In genomic region chr4:142568556-142568955, GRCm38 (mm10) we compare ENCODE assay signal across 26 mouse cellular contexts.
DNase-seq lines count a peak whose midpoint lies in the region; ATAC-seq lines count a peak whose summit lies in the region.
"Had no signal": no experiment of that assay in that cellular context is flagged by ENCODE, and none has a peak within 500 bp of the region (broad histone marks: within the 10 kb centered on the region; RNA-seq: fewer than 3 reads in every experiment).

No protein-coding gene starts in this region.

- H3K36me3 ChIP-seq in embryonic facial prominence, embryonic 14.5 days (ENCODE audit: control insufficient read depth, insufficient read depth, low read length): no peaks in the 10 kb centered on the region
- H3K36me3 ChIP-seq in embryonic facial prominence, embryonic 10.5 days (replicated peaks): no peaks in the 10 kb centered on the region
- H3K36me3 ChIP-seq in midbrain, embryonic 14.5 days (ENCODE audit: control insufficient read depth, insufficient read depth, low read length): no peaks in the 10 kb centered on the region
- no peaks in the 10 kb centered on the region for H3K36me3 ChIP-seq in midbrain, embryonic 16.5 days (ENCODE audit: control insufficient read depth, insufficient read depth, low read length)
- H3K36me3 ChIP-seq: embryonic facial prominence, embryonic 15.5 days; heart, embryonic 13.5 days; hindbrain, embryonic 15.5 days; limb, embryonic 13.5 days had no signal

- H3K4me2 ChIP-seq in embryonic facial prominence, embryonic 14.5 days (ENCODE audit: low read depth, low read length): no peak overlapping the region
- no peak overlapping the region for H3K4me2 ChIP-seq in midbrain, embryonic 14.5 days (ENCODE audit: low read length)
- H3K4me2 ChIP-seq in midbrain, embryonic 16.5 days (ENCODE audit: low read length): no peak overlapping the region
- H3K4me2 ChIP-seq: embryonic facial prominence, embryonic 15.5 days; heart, embryonic 13.5 days; hindbrain, embryonic 15.5 days; limb, embryonic 13.5 days; lung, embryonic 14.5 days had no signal

- no peaks in the 10 kb centered on the region for H3K27me3 ChIP-seq in embryonic facial prominence, embryonic 14.5 days (replicated peaks; ENCODE audit: control insufficient read depth, insufficient read depth, low read length)
- H3K27me3 ChIP-seq in embryonic facial prominence, embryonic 10.5 days (replicated peaks; ENCODE audit: low read depth, poor library complexity, severe bottlenecking): no peaks in the 10 kb centered on the region
- H3K27me3 ChIP-seq in midbrain, embryonic 14.5 days (ENCODE audit: control insufficient read depth, insufficient read depth, low read length): no peaks in the 10 kb centered on the region
- H3K27me3 ChIP-seq in midbrain, embryonic 16.5 days (ENCODE audit: control insufficient read depth, insufficient read depth, low read depth, low read length): no peaks in the 10 kb centered on the region
- H3K27me3 ChIP-seq: embryonic facial prominence, embryonic 15.5 days; heart, embryonic 13.5 days; hindbrain, embryonic 15.5 days; limb, embryonic 13.5 days had no signal

- peak; percentile 7 for DNase-seq in embryonic facial prominence, embryonic 14.5 days (ENCODE audit: low spot score)
- DNase-seq in embryonic facial prominence, embryonic 10.5 days (ENCODE audit: low spot score): no peak
- DNase-seq in layer of hippocampus, adult 11-12 months (ENCODE audit: low spot score): peak; percentile 15
- DNase-seq in layer of hippocampus, adult 18-20 months (ENCODE audit: low spot score in 2 of 2): no peak
- peak; percentile 14 for DNase-seq in midbrain, embryonic 14.5 days
- DNase-seq in brain, adult 2 months (ENCODE audit: low read depth, low spot score): peak; percentile 76
- no peak for DNase-seq in thymus, postnatal 36 days
- DNase-seq: adrenal gland, postnatal 10 days; cerebellum, adult 8-10 months; cerebellum, postnatal 36 days; embryo, embryonic 11 days; gastrocnemius, postnatal 25 days; heart, adult 18-20 months; heart, postnatal 14 days; kidney, adult 9 months; kidney, postnatal 14 days; lung, embryonic 14.5 days; retina, postnatal 1 day; thymus, postnatal 25 days had no signal

- peaks cover 4% of the 10 kb centered on the region for H3K4me1 ChIP-seq in embryonic facial prominence, embryonic 14.5 days (ENCODE audit: control insufficient read depth, insufficient read depth, low read length)
- H3K4me1 ChIP-seq in embryonic facial prominence, embryonic 10.5 days: 0 out of 2 replicates have a peak, but pooled peaks cover 4% of the 10 kb centered on the region
- H3K4me1 ChIP-seq in midbrain, embryonic 14.5 days (ENCODE audit: control insufficient read depth, insufficient read depth, low read length): 0 out of 2 replicates have a peak, but pooled peaks cover 2% of the 10 kb centered on the region
- peaks cover 9% of the 10 kb centered on the region; the same call in 1 of the 2 replicates for H3K4me1 ChIP-seq in midbrain, embryonic 16.5 days (ENCODE audit: control insufficient read depth, insufficient read depth, low read length)
- H3K4me1 ChIP-seq: heart, embryonic 13.5 days had no signal

- 62% methylated on average over 6 of the region's 6 CpGs for WGBS in embryonic facial prominence, embryonic 14.5 days
- WGBS in embryonic facial prominence, embryonic 10.5 days: 79% methylated on average over 6 of the region's 6 CpGs
- WGBS in midbrain, embryonic 14.5 days: 79% methylated on average over 6 of the region's 6 CpGs
- WGBS in midbrain, embryonic 16.5 days: 73% methylated on average over 6 of the region's 6 CpGs

- no peak overlapping the region for H3K27ac ChIP-seq in embryonic facial prominence, embryonic 14.5 days (replicated peaks; ENCODE audit: low read depth, low read length)
- no peak overlapping the region for H3K27ac ChIP-seq in embryonic facial prominence, embryonic 10.5 days (replicated peaks)
- H3K27ac ChIP-seq in midbrain, embryonic 14.5 days (replicated peaks; ENCODE audit: low read depth, low read length): no peak overlapping the region
- H3K27ac ChIP-seq in midbrain, embryonic 16.5 days (ENCODE audit: low read length): no peak overlapping the region
- H3K27ac ChIP-seq: embryonic facial prominence, embryonic 15.5 days; heart, embryonic 13.5 days; hindbrain, embryonic 15.5 days; limb, embryonic 13.5 days; liver, embryonic 14.5 days had no signal

- H3K9ac ChIP-seq in embryonic facial prominence, embryonic 14.5 days (ENCODE audit: low read depth, low read length): no peak overlapping the region
- no peak overlapping the region for H3K9ac ChIP-seq in midbrain, embryonic 14.5 days (replicated peaks; ENCODE audit: low read length)
- H3K9ac ChIP-seq in midbrain, embryonic 16.5 days (ENCODE audit: low read depth, low read length): no peak overlapping the region
- H3K9ac ChIP-seq: embryonic facial prominence, embryonic 15.5 days; heart, embryonic 13.5 days; hindbrain, embryonic 15.5 days; limb, embryonic 13.5 days; liver, embryonic 14.5 days; lung, embryonic 14.5 days had no signal

- H3K4me3 ChIP-seq in embryonic facial prominence, embryonic 14.5 days (ENCODE audit: low read depth, low read length): no peak overlapping the region
- no peak overlapping the region for H3K4me3 ChIP-seq in embryonic facial prominence, embryonic 10.5 days
- no peak overlapping the region for H3K4me3 ChIP-seq in midbrain, embryonic 14.5 days (replicated peaks; ENCODE audit: low read depth, low read length)
- H3K4me3 ChIP-seq in midbrain, embryonic 16.5 days (ENCODE audit: low read depth, low read length): no peak overlapping the region
- H3K4me3 ChIP-seq: embryonic facial prominence, embryonic 15.5 days; heart, embryonic 13.5 days; hindbrain, embryonic 15.5 days; limb, embryonic 13.5 days had no signal

- H3K9me3 ChIP-seq in embryonic facial prominence, embryonic 14.5 days (ENCODE audit: control insufficient read depth, low read length): no peaks in the 10 kb centered on the region
- H3K9me3 ChIP-seq in embryonic facial prominence, embryonic 10.5 days: no peaks in the 10 kb centered on the region
- no peaks in the 10 kb centered on the region for H3K9me3 ChIP-seq in midbrain, embryonic 14.5 days (ENCODE audit: control insufficient read depth, low read length)
- H3K9me3 ChIP-seq in midbrain, embryonic 16.5 days (replicated peaks; ENCODE audit: control insufficient read depth, low read length, poor library complexity, severe bottlenecking): no peaks in the 10 kb centered on the region
- H3K9me3 ChIP-seq: embryonic facial prominence, embryonic 15.5 days; heart, embryonic 13.5 days; hindbrain, embryonic 15.5 days; limb, embryonic 13.5 days had no signal

- ATAC-seq in embryonic facial prominence, embryonic 14.5 days (ENCODE audit: low read depth): no peak
- no peak for ATAC-seq in midbrain, embryonic 14.5 days (ENCODE audit: low FRiP score, low TSS enrichment)
- no peak for ATAC-seq in midbrain, embryonic 16.5 days
- ATAC-seq: intestine, embryonic 16.5 days had no signal

Comparison
In these comparisons a context has a peak if more than half of its experiments do, and no peak if none do; other contexts are left out.
1. DNase-seq: peak in embryonic facial prominence, embryonic 14.5 days (single experiment), layer of hippocampus, adult 11-12 months (single experiment), midbrain, embryonic 14.5 days (single experiment) and brain, adult 2 months (single experiment); none in embryonic facial prominence, embryonic 10.5 days (single experiment), layer of hippocampus, adult 18-20 months (0 of 2) and thymus, postnatal 36 days (0 of 2).